Mouse (Mus musculus): ENCODE measurements around the gene Gm17535.
"Not testable (repeated sequence)": the region's sequence is repeated elsewhere in the genome, so short reads cannot be mapped to it uniquely, and the experiment has no call there.

DNA sequence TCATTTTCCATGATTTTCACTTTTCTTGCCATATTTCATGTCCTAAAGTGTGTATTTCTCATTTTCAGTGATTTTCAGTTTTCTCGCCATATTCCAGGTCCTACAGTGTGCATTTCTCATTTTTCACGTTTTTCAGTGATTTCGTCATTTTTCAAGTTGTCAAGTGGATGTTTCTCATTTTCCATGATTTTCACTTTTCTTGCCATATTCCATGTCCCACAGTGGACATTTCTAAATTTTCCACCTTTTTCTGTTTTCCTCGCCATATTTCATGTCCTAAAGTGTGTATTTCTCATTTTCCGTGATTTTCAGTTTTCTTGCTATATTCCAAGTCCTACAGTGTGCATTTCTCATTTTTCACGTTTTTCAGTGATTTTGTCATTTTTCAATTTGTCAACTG is 18.5 kb upstream of the Gm17535 start:
- TF ChIP-seq CTCF (IDR thresholded peaks at IDR 0.05; ENCODE audit: control insufficient read depth, insufficient read depth, low read length); POLR2A (IDR thresholded peaks at IDR 0.05; ENCODE audit: borderline replicate concordance, control insufficient read depth, low read depth, low read length): not testable (repeated sequence)

Measured in bone marrow, adult 2 months (tissue).